Mouse (Mus musculus) embryonic facial prominence, embryonic 13.5 days (tissue): ENCODE measurements around the gene Klhl29. TPM values are rescaled to one million over a fixed set of nuclear protein-coding genes. Genes with fewer than 3 reads are reported as not detected.

ENCODE experiments used
- ATAC-seq: fragments of 200-750 bp; cut with Nextera tagmentation; 2 replicates; pipeline ENCODE4 v1.8.0; 2017; ENCODE audit warnings: low read depth; ENCODE audit not compliant: insufficient number of reproducible peaks, insufficient read depth, low FRiP score, low TSS enrichment
- H3K27ac ChIP-seq: fragments of 300-500 bp; sonication (generic); 2 replicates; pipeline ENCODE4 v1.5.1; 2015; ENCODE audit warnings: moderate library complexity, mild to moderate bottlenecking, inconsistent platforms
- H3K27me3 ChIP-seq: fragments of 300-500 bp; sonication (generic); 2 replicates; pipeline ENCODE4 v1.6.1; 2015; ENCODE audit warnings: mild to moderate bottlenecking, inconsistent platforms
- H3K36me3 ChIP-seq: fragments of 300-500 bp; sonication (generic); 2 replicates; pipeline ENCODE4 v1.6.1; 2015; ENCODE audit warnings: mild to moderate bottlenecking, inconsistent platforms
- H3K4me1 ChIP-seq: fragments of 300-500 bp; sonication (generic); 2 replicates; pipeline ENCODE4 v1.6.1; 2015; ENCODE audit warnings: inconsistent platforms
- H3K4me2 ChIP-seq: fragments of 300-500 bp; sonication (generic); 2 replicates; pipeline ENCODE4 v1.6.1; 2015; ENCODE audit warnings: moderate library complexity, mild to moderate bottlenecking, inconsistent platforms
- H3K4me3 ChIP-seq: fragments of 300-500 bp; sonication (generic); 2 replicates; pipeline ENCODE4 v1.5.1; 2015; ENCODE audit warnings: mild to moderate bottlenecking, inconsistent platforms
- H3K9ac ChIP-seq: fragments of 300-500 bp; sonication (generic); 2 replicates; pipeline ENCODE4 v1.6.1; 2015; ENCODE audit warnings: mild to moderate bottlenecking, inconsistent platforms
- H3K9me3 ChIP-seq: fragments of 300-500 bp; sonication (generic); 2 replicates; pipeline ENCODE4 v1.6.1; 2016; ENCODE audit warnings: inconsistent platforms
- WGBS: fragments of 180-500 bp; shearing (Covaris S2); methylation state at CpG from one replicate; pipeline ENCODE4 v1.1.7; 2015; ENCODE audit warnings: mixed read lengths; 5-methylcytosine and 5-hydroxymethylcytosine counted together
- polyA plus RNA-seq: library from polyadenylated mRNA; unstranded; fragments of >200 nt; fragmentation: Nextera tagmentation; extraction: Ambion mirVana; gene quantifications from 2 replicates; pipeline ENCODE4 v1.2.1, GENCODE M21; 2015

Klhl29 gene
- polyA plus RNA-seq, 1 experiment from 2014 or later = 2.0 TPM

DNA sequence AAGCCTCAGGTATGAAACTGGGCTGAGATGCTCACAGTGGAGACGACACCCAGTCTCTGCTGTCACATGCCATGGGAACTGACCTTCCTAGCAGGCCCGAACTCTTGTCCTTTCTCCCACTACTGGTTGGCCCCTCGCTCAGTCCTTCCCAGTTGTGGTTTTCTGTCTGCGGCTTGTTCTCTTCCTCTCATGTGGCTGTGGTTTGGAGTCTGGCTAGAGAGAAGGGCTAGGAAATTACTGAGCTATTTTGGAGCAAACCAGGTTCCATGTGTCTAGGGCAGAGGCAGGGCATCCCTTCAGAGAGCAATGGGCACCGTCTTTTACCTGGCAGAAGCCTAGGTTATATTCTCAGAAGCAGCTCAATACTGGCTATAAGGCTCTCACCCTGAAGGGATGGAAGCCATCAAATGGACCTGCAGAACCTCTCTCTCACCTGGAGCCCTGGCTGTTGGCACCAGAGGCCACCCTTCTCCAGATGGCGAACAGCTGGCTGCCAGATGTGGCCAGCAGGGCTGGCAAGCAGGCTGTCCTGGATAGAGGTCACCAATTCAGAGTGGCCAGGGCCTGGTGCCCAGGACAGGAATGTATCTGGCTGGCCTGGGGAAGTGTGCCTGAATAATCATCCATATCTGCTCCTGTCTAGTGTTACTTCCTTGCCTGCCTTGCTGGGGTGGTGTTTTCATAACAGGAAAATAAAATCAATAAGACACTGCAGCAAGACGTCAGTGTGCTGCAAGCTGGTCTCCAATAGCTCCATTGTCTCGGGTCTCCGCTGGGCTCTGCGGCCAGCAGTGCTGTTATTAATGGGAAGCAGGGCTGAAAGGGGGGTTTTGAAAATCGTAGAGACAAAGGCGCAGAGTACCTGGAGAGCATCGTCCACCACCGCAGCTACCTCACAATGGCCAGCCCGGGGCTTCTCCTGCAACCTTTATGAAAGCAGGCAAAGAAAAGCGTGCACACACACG, 167.3 kb downstream of the Klhl29 start:
- Histone ChIP-seq H3K9me3 (no peaks in the 10 kb centered on the region), H3K9ac (no peak overlapping the region), H3K4me2 (no peak overlapping the region), H3K4me1 (peaks cover 41% of the 10 kb centered on the region), H3K27me3 (no peaks in the 10 kb centered on the region), H3K27ac (peak overlapping the region; percentile 5; the same call in 1 of the 2 replicates), H3K36me3 (0 out of 2 replicates have a peak, but pooled peaks cover 6% of the 10 kb centered on the region), H3K4me3 (no peak overlapping the region)
- no peak for ATAC-seq
- WGBS = 42% methylated on average over 17 of the region's 17 CpGs

DNA sequence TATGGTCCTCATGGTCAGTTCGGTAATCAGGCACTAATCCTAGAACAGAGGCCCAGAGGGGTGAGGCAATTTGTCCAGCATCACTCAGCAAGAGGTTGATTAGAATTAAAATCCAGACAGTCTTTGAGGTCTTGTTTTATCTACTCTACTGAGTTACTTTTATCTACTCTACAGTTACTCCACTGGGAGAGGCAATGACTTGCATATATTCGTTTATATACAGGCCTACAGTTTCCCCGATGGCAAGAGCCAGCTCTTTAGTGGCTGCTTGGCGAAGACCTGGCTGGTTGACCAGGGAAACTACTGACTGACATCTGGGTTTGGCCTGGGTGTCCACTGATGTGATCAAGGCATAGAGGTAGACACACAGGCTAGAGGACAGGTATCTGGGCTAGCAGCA, 168.3 kb downstream of the Klhl29 start:
- Histone ChIP-seq H3K27ac (no peak overlapping the region), H3K27me3 (no peaks in the 10 kb centered on the region), H3K4me3 (no peak overlapping the region), H3K36me3 (0 out of 2 replicates have a peak, but pooled peaks cover 6% of the 10 kb centered on the region), H3K4me2 (no peak overlapping the region), H3K9me3 (no peaks in the 10 kb centered on the region), H3K4me1 (peaks cover 33% of the 10 kb centered on the region), H3K9ac (no peak overlapping the region)
- 87% methylated on average over 4 of the region's 4 CpGs for WGBS
- ATAC-seq = no peak

DNA sequence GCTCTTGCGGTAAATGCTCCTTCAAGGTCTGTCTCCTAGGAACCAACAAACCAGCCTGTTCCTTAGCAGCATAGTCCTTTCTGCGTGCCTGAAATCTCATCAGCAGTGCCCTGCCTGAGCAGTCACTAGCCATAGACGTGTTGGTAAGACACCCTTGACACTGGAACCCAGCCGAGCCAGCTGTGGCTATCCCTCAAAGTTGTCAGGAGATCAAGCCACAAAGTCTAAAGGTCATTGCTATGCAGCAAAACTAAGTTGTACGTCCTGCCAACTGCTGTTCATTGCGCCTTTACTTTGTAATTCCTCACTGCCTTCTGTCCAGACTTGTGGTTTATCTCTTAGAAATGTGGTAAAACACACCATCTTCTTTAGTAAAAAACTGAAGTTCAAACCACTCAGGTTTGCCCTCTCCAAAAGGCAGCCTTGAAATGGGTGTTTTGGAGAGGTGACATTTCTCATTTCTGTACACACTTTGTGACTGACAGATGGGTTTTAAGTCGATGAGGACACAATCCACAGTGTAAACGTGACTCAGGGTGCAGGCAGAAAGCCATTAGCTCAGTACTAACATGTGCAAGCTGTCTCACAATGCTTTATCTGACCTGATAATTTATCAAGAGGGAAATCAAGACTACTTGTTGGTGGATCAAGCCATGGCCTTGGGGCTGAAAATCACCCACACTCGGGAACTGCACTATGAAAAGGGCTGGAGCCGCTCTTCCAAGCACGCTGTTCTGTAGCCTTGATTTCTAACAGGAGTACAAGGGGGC, 171.2 kb downstream of the Klhl29 start:
- H3K4me1 ChIP-seq = peaks cover 27% of the 10 kb centered on the region
- H3K4me3 ChIP-seq = no peak overlapping the region
- ATAC-seq = no peak
- H3K9ac ChIP-seq = no peak overlapping the region
- H3K27me3 ChIP-seq = no peaks in the 10 kb centered on the region
- WGBS = 77% methylated on average over 11 of the region's 11 CpGs
- H3K4me2 ChIP-seq = no peak overlapping the region
- no peaks in the 10 kb centered on the region for H3K36me3 ChIP-seq
- H3K27ac ChIP-seq = no peak overlapping the region
- H3K9me3 ChIP-seq = no peaks in the 10 kb centered on the region

DNA sequence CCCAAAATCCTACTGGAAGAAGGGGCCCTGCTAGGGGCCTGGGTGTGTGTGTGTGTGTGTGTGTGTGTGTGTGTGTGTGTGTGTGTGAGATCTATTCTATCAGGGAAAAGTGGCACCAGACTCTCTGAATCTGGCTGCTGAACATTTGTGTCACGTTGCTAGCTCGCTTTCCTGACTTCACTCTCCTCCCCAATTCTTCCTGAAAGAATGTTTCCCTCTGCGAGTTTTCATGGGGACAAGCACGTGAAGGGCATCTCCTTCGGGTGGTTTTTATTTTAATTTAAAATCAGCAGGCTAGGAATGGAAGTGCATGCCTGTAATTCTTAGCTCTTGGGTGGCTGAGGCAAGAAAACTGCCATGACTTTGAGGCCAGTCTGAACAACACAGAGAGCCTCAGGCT, 172.1 kb downstream of the Klhl29 start:
- Histone ChIP-seq H3K27me3 (no peaks in the 10 kb centered on the region), H3K9me3 (no peaks in the 10 kb centered on the region), H3K9ac (no peak overlapping the region), H3K36me3 (no peaks in the 10 kb centered on the region), H3K27ac (no peak overlapping the region), H3K4me2 (no peak overlapping the region), H3K4me3 (no peak overlapping the region), H3K4me1 (peaks cover 20% of the 10 kb centered on the region)
- no peak for ATAC-seq
- WGBS = 52% methylated on average over 5 of the region's 5 CpGs

DNA sequence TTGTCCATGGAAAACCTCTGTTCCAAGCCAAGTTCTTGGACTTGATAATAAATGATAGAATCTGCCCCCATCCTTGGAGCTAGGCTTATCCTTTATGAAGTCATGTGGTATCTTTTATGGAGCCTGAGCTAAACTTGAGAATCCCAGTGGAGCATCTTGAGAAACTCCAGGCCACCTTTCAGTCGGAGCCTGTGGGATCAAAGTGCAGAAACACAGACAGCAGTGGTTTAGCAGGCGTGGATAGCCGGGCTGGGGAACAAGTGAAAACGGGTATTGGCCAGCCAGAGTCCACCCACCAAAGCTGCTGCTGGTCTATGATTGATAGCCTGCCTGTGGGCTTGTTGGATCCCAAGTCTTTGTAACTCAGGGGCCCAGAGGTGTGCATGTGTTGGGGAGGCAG, 177.2 kb downstream of the Klhl29 start:
- ATAC-seq = no peak
- no peak overlapping the region for H3K9ac ChIP-seq
- WGBS = 56% methylated on average over 4 of the region's 4 CpGs

DNA sequence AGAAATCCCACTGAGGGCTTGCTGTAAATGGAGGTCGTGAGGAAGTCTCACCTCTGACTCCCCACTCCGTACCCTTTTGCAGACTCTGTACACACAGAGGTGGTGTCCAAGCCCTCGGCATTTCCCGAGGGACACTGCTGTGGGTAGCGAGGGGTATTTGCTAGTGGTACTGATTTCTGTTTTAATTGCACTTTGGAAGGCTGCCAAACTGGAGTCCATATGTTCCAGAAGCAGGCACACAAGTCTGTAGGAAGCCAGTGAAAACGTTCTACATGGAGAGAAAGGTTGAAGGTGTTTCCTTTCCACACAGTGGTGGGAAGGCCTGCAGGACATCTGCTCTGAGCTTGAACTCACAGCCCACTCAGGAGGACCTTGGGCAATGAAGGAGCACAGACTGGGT, 181.3 kb downstream of the Klhl29 start:
- Histone ChIP-seq H3K9me3 (no peaks in the 10 kb centered on the region), H3K4me3 (no peak overlapping the region), H3K36me3 (no peaks in the 10 kb centered on the region), H3K9ac (no peak overlapping the region), H3K4me1 (peaks cover 39% of the 10 kb centered on the region), H3K27me3 (no peaks in the 10 kb centered on the region), H3K4me2 (no peak overlapping the region), H3K27ac (no peak overlapping the region)
- 35% methylated on average over 6 of the region's 6 CpGs for WGBS
- ATAC-seq = no peak

More for the DNA sequence above, 177.2 kb downstream of the Klhl29 start:
- Histone ChIP-seq H3K27me3 (no peaks in the 10 kb centered on the region), H3K4me2 (no peak overlapping the region), H3K9me3 (no peaks in the 10 kb centered on the region), H3K36me3 (no peaks in the 10 kb centered on the region), H3K27ac (no peak overlapping the region), H3K4me3 (no peak overlapping the region), H3K4me1 (peaks cover 9% of the 10 kb centered on the region)

DNA sequence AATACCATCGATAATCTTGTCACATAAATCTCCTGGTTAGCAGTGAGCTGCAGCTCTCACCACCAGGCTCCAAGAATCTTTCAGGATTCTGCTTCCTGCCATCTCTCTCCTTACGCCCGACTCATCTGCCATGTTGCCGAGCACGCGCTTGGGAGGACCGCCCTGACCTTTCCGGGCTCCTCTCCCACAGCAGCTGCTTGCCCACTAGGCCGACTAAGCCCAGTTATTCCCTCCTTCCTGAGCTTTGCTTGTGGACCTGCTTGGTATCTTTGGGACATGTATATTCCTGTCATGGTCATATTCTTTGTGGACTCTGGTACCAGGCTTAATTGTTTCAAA, 183.1 kb downstream of the Klhl29 start:
- Histone ChIP-seq H3K36me3 (no peaks in the 10 kb centered on the region), H3K27me3 (no peaks in the 10 kb centered on the region), H3K9me3 (no peaks in the 10 kb centered on the region), H3K9ac (peak overlapping the region; percentile 4; the same call in 1 of the 2 replicates), H3K27ac (0 out of 2 replicates have a peak overlapping the region, but pooled peaks have one; percentile 77), H3K4me1 (peaks cover 48% of the 10 kb centered on the region), H3K4me3 (no peak overlapping the region), H3K4me2 (peak overlapping the region; percentile 47; the same call in 1 of the 2 replicates)
- ATAC-seq = no peak
- 57% methylated on average over 9 of the region's 9 CpGs for WGBS

DNA sequence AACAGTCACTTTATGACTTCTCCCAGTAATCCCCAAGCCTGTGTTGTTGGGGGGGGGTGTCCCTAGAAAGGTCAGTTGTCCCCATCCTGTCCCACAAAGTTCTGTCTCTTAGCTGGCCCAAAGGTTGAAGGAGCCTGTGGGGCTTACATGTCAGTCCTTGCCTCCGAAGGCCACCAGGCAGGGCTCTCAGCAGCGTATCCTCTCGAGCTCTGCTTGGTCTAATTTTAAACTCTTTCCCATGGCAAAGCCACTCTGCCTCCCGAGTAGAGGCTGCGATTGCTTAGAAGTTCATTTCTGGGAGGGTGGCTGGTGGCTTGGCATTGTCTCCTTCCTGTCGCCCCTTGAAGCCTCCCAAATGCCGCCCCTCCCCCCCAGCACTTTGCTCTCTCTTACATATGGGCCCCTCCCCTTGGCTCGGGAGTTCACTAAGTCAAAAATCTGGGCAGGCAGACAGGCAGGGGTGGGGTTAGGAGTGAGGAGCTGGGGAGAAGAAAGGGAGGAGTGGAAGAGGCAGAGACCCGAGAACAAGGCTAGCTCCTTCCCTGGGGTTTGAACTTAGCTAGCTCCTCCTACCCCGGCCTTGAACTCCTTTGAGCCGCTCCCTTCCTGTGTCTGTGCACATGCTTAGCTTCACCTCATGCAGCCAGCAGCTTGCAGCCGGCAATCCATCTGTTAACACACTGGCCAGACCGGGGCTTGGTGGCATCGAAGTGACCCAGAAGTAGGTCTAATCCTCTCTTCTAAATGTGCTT, 183.7 kb downstream of the Klhl29 start:
- Histone ChIP-seq H3K9me3 (no peaks in the 10 kb centered on the region), H3K9ac (peak overlapping the region; percentile 4; the same call in 1 of the 2 replicates), H3K27me3 (no peaks in the 10 kb centered on the region), H3K4me1 (peaks cover 50% of the 10 kb centered on the region), H3K36me3 (no peaks in the 10 kb centered on the region), H3K4me3 (no peak overlapping the region), H3K27ac (peak overlapping the region; percentile 77), H3K4me2 (peak overlapping the region; percentile 47)
- 12% methylated on average over 14 of the region's 14 CpGs for WGBS
- ATAC-seq = no peak

DNA sequence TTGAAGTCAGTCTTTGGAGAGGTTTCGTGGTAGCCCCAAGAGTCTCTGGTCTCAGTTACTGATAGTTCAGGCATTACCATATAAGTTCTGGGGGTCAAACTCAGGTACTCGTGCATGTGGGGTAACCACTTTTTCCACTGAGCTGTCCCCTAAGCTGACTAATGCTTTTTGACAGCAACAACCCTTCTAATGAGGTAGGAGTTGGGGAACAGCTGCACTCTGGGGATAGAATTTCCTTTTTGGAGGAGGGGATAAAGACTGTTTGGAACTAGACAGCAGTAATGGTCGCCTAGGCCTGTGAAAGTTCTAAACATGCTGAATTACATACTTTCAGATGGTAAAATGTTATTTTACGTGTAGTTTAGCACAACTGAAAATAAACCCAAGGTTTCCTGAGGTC, 184.3 kb downstream of the Klhl29 start:
- H3K4me3 ChIP-seq = no peak overlapping the region
- WGBS = 41% methylated on average over 4 of the region's 4 CpGs
- H3K4me2 ChIP-seq = peak overlapping the region; percentile 47; the same call in 1 of the 2 replicates
- H3K9me3 ChIP-seq = no peaks in the 10 kb centered on the region
- no peaks in the 10 kb centered on the region for H3K36me3 ChIP-seq
- no peaks in the 10 kb centered on the region for H3K27me3 ChIP-seq
- H3K27ac ChIP-seq = peak overlapping the region; percentile 77
- no peak for ATAC-seq
- no peak overlapping the region for H3K9ac ChIP-seq
- H3K4me1 ChIP-seq = peaks cover 50% of the 10 kb centered on the region

DNA sequence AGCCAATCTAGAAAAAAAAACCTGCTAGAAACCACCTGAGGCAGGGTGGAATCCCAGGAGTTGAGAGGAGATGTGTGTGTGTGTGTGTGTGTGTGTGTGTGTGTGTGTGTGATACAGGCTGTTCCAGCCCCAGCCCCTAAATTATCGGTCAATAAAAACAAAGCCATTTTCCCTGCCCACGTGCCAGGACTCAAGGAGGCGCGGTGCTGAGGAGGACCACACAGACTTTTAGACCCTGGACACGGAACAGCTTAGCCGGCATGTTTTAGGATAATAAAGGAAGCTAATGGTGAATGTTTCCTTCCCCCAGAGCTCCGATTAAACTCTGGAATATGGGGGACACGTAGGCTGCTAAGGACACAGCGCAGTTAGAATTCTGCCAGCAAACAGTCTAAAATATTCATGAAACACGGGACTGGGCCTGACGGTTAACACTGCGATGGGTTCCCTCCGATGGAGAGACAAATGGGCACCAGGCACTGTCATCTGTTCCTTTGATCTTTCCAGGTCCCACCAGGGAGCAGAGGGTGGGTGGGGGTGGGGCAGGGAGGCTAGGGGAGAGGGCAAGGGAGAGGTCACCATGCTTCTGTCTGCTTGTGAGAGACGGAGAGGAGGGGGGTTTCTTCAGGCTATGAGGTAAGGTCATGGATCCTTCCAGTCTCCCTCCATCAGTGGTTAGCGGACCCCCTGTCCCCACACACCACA, 185.9 kb downstream of the Klhl29 start:
- H3K4me2 ChIP-seq = no peak overlapping the region
- H3K9ac ChIP-seq = no peak overlapping the region
- H3K4me1 ChIP-seq = peaks cover 49% of the 10 kb centered on the region
- H3K4me3 ChIP-seq = no peak overlapping the region
- 40% methylated on average over 15 of the region's 15 CpGs for WGBS
- H3K27me3 ChIP-seq = no peaks in the 10 kb centered on the region
- no peak overlapping the region for H3K27ac ChIP-seq
- ATAC-seq = no peak
- H3K36me3 ChIP-seq = no peaks in the 10 kb centered on the region
- H3K9me3 ChIP-seq = no peaks in the 10 kb centered on the region

DNA sequence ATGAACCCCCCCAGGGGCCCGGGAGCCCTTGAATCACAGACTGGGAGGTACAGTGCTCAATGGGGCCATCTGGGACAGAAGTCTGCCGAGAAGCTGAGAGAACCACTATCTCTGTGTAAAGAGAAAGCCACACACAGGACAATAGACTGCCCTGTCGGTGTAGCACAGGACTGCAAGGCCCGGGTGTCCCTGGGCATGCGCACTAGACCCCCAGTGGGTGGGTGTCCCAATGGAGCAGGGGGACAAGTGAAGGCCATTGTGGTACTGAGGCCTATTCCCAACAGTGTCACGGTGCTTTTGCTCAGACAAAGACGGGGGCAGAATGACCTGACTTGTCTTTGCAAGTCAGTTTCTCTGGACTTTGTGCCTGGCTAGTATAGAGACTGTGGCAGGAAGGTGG, 186.6 kb downstream of the Klhl29 start:
- H3K36me3 ChIP-seq = no peaks in the 10 kb centered on the region
- H3K4me2 ChIP-seq = no peak overlapping the region
- H3K4me1 ChIP-seq = peaks cover 45% of the 10 kb centered on the region
- no peak overlapping the region for H3K4me3 ChIP-seq
- no peak for ATAC-seq
- WGBS = 64% methylated on average over 7 of the region's 7 CpGs
- H3K27me3 ChIP-seq = no peaks in the 10 kb centered on the region
- no peak overlapping the region for H3K9ac ChIP-seq
- H3K9me3 ChIP-seq = no peaks in the 10 kb centered on the region
- H3K27ac ChIP-seq = no peak overlapping the region
